In genomic region chr12:105562936-105563680, GRCm38 (mm10) we compare ENCODE assay signal across 8 mouse cellular contexts. TPM values are rescaled to one million over a fixed set of nuclear protein-coding genes. Genes with fewer than 3 reads are reported as not detected.
DNase-seq lines count a peak whose midpoint lies in the region; ATAC-seq lines count a peak whose summit lies in the region.

Gene Bdkrb2 (plus strand): TSS chr12:105563226.

- H3K4me1 ChIP-seq in forebrain, embryonic 12.5 days: peaks cover 24% of the 10 kb centered on the region
- H3K4me1 ChIP-seq in intestine, embryonic 14.5 days (replicated peaks; ENCODE audit: control insufficient read depth, insufficient read depth, low read length): peaks cover 12% of the 10 kb centered on the region
- H3K4me1 ChIP-seq in lung, embryonic 15.5 days: peaks cover 21% of the 10 kb centered on the region

- no peaks in the 10 kb centered on the region for H3K36me3 ChIP-seq in forebrain, embryonic 12.5 days (replicated peaks)
- H3K36me3 ChIP-seq in intestine, embryonic 14.5 days (ENCODE audit: control insufficient read depth, insufficient read depth, low read length): no peaks in the 10 kb centered on the region
- no peaks in the 10 kb centered on the region for H3K36me3 ChIP-seq in lung, embryonic 15.5 days

- no peaks in the 10 kb centered on the region for H3K9me3 ChIP-seq in forebrain, embryonic 12.5 days
- H3K9me3 ChIP-seq in intestine, embryonic 14.5 days (ENCODE audit: control insufficient read depth, low read length): no peaks in the 10 kb centered on the region
- H3K9me3 ChIP-seq in lung, embryonic 15.5 days: no peaks in the 10 kb centered on the region

- peak within 1 kb of the TSS; percentile 39 for H3K4me3 ChIP-seq in forebrain, embryonic 12.5 days (replicated peaks)
- H3K4me3 ChIP-seq in intestine, embryonic 14.5 days (ENCODE audit: low read depth, low read length): peak within 1 kb of the TSS; percentile 31
- peak within 1 kb of the TSS; percentile 28 for H3K4me3 ChIP-seq in lung, embryonic 15.5 days

- ATAC-seq in forebrain, embryonic 12.5 days (ENCODE audit: low FRiP score): peak; percentile 70
- peak; percentile 82 for ATAC-seq in intestine, embryonic 14.5 days (replicated peaks; ENCODE audit: low FRiP score, low TSS enrichment, low read depth)
- 0 out of 2 replicates have a peak, but pooled peaks have one; percentile 28 for ATAC-seq in lung, embryonic 15.5 days (ENCODE audit: borderline replicate concordance, extremely low read depth, low FRiP score, low TSS enrichment)

- H3K4me2 ChIP-seq in forebrain, embryonic 12.5 days: peak within 1 kb of the TSS; percentile 73
- H3K4me2 ChIP-seq in intestine, embryonic 14.5 days (ENCODE audit: low read length): peak within 1 kb of the TSS; percentile 61
- H3K4me2 ChIP-seq in lung, embryonic 15.5 days: peak within 1 kb of the TSS; percentile 61

- peak; percentile 21 to 23 for DNase-seq in urinary bladder, adult 18-20 months (ENCODE audit: low spot score in 2 of 2)
- no peak for DNase-seq in urinary bladder, postnatal 10 days (ENCODE audit: low spot score)
- DNase-seq in intestine, embryonic 14.5 days (ENCODE audit: low spot score): peak; percentile 75
- DNase-seq in skeletal muscle tissue, adult 2 months (ENCODE audit: low read depth, low spot score): peak; percentile 29
- no peak for DNase-seq in frontal cortex, postnatal 36 days (ENCODE audit: low spot score in 2 of 2)
- DNase-seq in left cerebral cortex, postnatal 14 days (ENCODE audit: low spot score in 2 of 2): no peak

- H3K27ac ChIP-seq in forebrain, embryonic 12.5 days: no peak within 1 kb of the TSS
- no peak within 1 kb of the TSS for H3K27ac ChIP-seq in intestine, embryonic 14.5 days (ENCODE audit: low read depth)
- H3K27ac ChIP-seq in lung, embryonic 15.5 days: no peak within 1 kb of the TSS

- WGBS in forebrain, embryonic 12.5 days: 3% methylated on average over 25 of the region's 25 CpGs
- 8% methylated on average over 25 of the region's 25 CpGs for WGBS in intestine, embryonic 14.5 days
- 7% methylated on average over 25 of the region's 25 CpGs for WGBS in lung, embryonic 15.5 days

- H3K9ac ChIP-seq in forebrain, embryonic 12.5 days: peak within 1 kb of the TSS; percentile 42; the same call in 1 of the 2 replicates
- H3K9ac ChIP-seq in intestine, embryonic 14.5 days (ENCODE audit: low read length): peak within 1 kb of the TSS; percentile 31
- H3K9ac ChIP-seq in lung, embryonic 15.5 days: no peak within 1 kb of the TSS

- intact Hi-C loops in left cerebral cortex, postnatal 14 days (cut with DNase I): no loop called here

- H3K27me3 ChIP-seq in forebrain, embryonic 12.5 days: peaks cover 54% of the 10 kb centered on the region
- H3K27me3 ChIP-seq in intestine, embryonic 14.5 days (replicated peaks; ENCODE audit: control insufficient read depth, insufficient read depth, low read length): peaks cover 16% of the 10 kb centered on the region; the same call in 1 of the 2 replicates
- peaks cover 47% of the 10 kb centered on the region for H3K27me3 ChIP-seq in lung, embryonic 15.5 days

RNA-seq across cellular contexts. Expression of gene Bdkrb2, which starts in this region (rescaled TPM):
- polyA plus RNA-seq in forebrain, embryonic 12.5 days (2016; fragmentation: Nextera tagmentation; extraction: Ambion mirVana): 0.35 and 0.40 TPM in 2 replicates
- polyA plus RNA-seq in intestine, embryonic 14.5 days (2014; fragmentation: Nextera tagmentation; extraction: Ambion mirVana): 1.0 and 1.3 TPM in 2 replicates
- polyA plus RNA-seq in lung, embryonic 15.5 days (2015; fragmentation: Nextera tagmentation; extraction: Ambion mirVana): 0.93 and 1.3 TPM in 2 replicates
- total RNA-seq in left cerebral cortex, postnatal 14 days (2021): under 1 TPM; 0.19 to 0.64 TPM

Comparison
In these comparisons a context has a peak if more than half of its experiments do, and no peak if none do; other contexts are left out.
1. DNase-seq: peak in urinary bladder, adult 18-20 months (2 of 2), intestine, embryonic 14.5 days (single experiment) and skeletal muscle tissue, adult 2 months (single experiment); none in urinary bladder, postnatal 10 days (single experiment), frontal cortex, postnatal 36 days (0 of 2) and left cerebral cortex, postnatal 14 days (0 of 2).
2. Peak in ATAC-seq, H3K4me3 ChIP-seq, H3K9ac ChIP-seq and H3K4me2 ChIP-seq in forebrain, embryonic 12.5 days; RNA of the gene not detected or under 1 TPM.
3. ATAC-seq: peak in every context shown above with its lines; median percentile 82 in intestine, embryonic 14.5 days; 70 in forebrain, embryonic 12.5 days; 28 in lung, embryonic 15.5 days.
4. Peak in every context shown above with its lines, with median percentiles within 50 percentile points of each other: H3K4me2 ChIP-seq and H3K4me3 ChIP-seq.